Mouse (Mus musculus) urinary bladder, postnatal 4 days (tissue): ENCODE data around the gene Nabp1.
"Not testable (repeated sequence)": the region's sequence is repeated elsewhere in the genome, so short reads cannot be mapped to it uniquely, and the experiment has no call there.

Experiments used
- DNase-seq, 2 experiments: peaks; one replicate each; pipeline ENCODE4 v3.0.0; 2021 to 2022; ENCODE audit warnings: low spot score in 2 of 2

Nabp1 gene

DNA sequence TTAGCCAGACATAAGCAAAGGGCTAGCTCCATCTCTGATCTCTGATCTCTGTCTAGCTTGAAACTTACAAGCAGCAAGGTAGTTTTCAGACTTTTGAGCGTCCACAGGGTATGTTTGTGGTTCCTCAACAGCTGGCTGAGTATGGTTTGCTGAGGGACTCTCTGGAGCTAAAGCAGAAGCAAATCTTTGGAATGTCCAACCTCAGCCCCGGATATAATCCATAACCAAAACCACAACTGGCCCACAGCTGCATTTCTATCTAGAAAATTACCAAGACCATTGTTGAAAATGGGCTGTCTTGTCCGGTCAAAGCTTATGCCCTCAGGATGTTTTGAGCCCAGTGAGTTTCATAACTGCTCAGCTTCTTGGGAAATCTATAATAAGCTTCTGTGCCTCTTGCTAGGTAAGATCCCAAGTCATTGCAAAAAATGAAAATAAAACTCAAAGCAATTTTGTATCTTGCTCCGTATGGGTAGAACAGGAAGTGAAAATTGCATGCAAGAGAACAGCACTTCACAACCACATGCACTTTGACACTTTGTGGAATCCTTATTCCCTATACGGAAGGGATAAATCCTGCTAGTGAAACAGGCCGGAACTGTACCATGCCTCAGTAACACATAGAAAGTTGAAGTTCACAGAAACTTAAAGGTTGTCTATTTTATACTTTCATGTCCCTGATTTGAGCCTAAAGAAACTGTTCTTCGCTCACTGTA, 15.5 kb upstream of the Nabp1 start:
- DNase-seq, result no peak

DNA sequence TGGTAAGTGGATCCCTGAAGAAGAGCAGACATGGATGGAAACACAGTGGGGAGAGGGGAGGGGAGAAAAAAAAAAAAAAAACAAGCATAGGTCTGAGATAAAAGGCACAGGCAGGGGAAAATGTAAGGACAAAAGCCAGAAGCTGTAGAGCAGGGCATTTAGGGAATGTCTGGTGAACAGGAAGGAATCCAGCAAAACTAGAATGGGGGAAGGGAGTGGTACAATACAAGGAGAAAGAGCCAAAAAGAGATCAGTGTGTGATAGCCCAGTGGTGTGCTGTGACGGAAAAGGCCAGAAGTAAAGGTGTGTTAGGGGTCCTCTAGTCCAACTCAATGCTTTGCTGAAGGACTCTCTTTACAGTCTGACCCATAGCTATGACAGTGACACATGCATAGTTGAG, 8.1 kb upstream of the Nabp1 start:
- no peak for DNase-seq

DNA sequence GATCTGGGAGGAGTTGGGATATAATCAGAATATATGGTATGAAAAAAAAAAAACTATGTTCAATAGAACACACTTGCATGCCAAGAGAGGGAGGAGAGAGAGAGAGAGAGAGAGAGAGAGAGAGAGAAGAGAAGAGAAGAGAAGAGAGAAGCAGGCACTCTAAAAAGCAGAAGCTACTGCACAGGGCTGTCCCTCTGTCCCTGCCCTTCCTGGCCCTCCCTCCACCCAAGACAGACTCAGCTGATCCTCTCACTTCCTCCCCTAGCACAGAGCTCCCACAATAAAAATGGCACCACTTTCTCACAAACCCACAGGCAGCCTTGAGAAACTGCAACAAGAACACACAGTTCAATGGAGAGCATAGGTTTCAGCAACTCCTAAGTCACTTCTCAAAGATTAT, 2.2 kb upstream of the Nabp1 start:
- no peak for DNase-seq

DNA sequence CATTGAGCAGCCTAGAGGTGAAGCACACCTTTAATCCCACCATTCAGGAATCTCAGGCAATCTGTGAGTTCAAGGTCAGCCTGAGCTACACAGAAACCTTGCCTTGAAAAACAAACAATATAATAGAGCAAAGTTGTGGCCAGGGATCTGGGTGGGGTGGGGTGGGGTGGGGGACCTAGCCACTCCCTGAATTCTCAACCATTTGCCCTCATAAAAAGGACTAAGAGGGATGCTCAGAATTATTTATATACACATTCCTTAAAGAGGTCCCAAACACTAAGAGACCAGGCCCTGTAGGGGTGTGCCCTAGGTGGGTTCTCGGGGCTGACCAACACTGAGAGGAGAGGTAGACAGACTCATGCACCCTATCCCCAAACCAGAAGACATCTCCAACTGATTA, 1.5 kb upstream of the Nabp1 start:
- DNase-seq, result no peak

DNA sequence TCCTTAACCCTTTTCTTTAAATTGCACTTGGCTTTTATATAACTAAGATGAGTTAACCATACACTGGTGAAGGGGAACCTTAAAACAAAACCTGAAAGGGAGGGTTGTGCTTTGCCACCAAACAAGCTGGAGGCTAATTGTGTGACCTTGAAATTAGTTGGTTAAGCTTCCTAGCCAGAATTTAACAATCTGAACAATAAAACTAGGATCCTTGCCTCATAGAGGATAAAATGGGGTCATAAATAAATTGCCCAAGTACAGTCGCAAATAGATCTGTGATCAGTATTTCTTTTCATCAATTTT, 753 bp upstream of the Nabp1 start:
- DNase-seq, result no peak

DNA sequence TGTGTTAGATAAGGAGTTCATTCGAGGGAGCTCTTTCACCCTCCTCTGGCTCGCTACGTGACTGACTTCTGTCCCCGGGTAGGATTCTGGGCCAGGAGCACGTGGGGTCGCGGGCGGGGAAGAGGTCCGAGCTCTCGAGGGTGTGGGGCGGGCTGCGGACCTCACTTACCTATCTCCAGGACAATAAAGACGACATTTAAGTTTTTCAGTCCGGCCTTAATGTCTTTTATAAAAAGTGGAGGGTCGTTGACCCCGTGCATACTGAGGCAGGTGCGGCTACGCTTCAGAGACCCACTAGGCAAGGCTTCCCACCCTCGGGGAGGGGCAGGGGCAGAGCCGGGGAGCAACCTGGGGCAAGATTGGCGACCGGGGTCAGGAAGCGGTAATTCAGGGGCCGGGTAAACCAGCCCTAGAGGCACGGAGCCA, 556 bp downstream of the Nabp1 start:
- DNase-seq, result peak in 1 of 2 experiments; percentile 62

DNA sequence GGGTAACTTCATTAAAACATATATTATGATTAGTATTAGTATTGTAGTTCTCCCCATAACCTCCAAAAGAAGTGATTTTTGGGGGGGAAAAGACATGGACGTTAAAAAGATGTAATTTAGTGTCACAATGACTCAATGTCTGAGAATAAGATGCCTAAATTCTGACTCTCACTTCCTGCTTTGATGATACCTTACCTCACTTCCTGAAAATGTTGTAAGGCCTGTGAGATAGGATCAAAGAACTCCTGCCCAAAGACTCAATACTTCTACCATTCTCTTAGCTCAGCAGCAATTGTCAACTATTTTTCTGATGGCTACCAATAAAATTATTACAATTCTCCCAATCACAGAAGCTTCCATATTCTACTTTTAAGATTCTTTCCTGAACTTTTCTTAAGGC, 1.8 kb downstream of the Nabp1 start:
- DNase-seq, result no peak

DNA sequence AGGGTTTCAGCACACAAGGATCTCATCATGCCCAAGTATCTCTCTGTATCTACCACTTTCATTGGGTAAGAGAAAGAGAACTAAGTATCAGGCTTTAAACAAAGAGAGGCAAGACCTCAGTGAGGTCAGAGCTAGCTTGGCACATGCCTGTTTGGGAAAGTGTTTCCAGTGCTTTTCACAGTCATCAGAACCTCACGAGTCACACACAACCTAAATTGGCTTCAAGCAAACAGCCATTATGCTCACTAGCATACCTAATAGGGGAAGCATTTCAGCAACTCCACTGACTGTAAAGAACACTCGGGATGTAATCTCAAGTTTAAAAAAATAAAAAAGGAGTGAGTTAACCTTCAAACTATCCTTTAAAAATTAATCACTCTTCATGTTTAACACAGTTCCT, 10.1 kb downstream of the Nabp1 start:
- no peak for DNase-seq

DNA sequence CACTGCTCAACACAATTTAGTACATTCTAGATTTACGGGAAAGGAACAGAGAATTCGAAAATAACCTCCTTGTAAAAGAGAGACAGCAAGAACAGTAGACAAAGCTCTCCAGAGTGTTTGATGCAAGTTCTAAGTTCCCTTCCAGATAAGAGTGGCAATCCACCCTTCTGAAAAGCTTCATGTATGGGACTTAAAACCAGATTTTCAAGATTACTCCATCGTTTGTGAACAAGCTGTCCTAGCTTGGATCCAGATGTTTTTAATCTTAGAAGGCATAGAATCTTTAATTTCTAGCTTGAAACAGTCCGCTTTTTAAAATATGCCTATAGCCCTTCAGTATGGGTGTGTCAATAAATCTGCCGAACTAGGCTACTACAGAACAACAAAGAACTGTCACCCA, 11.0 kb downstream of the Nabp1 start:
- no peak for DNase-seq

DNA sequence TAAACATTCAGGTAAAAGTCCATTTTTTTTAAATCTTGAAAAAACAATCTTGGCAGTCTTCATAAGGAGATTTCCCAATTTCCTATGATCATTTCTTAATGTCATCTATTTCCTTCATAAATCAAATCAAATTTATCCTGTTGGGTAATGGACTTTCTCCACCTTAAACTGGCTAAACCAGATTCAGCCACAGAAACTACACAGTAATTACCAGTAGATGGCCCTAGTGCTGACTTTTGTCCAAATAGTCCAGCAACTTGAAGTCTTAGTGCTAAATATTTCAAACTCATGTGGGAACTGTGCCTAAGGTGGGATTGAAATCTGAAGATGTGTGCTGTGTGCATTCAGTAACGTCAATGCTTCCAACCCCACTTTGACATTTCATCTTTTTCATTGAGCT, 11.8 kb downstream of the Nabp1 start:
- DNase-seq, result no peak

DNA sequence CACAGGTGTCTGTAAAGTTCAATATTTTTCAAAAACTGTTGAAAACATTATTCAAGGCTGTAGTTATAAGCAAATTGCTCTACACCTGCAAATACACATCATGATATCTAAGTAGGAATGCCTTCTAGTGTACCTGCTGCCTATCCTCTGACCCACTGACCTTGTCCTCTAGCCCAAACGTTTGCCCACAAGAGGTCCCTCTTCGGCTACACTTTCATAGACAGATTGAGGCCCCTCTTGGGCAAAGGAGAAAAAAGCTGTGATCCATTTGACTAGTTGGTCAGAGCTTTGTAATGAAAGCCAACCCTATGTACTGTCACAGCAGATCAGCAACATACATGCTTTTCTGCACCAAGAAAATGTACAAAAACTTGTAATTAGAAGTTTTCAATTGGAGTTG, 12.9 kb downstream of the Nabp1 start:
- no peak for DNase-seq

DNA sequence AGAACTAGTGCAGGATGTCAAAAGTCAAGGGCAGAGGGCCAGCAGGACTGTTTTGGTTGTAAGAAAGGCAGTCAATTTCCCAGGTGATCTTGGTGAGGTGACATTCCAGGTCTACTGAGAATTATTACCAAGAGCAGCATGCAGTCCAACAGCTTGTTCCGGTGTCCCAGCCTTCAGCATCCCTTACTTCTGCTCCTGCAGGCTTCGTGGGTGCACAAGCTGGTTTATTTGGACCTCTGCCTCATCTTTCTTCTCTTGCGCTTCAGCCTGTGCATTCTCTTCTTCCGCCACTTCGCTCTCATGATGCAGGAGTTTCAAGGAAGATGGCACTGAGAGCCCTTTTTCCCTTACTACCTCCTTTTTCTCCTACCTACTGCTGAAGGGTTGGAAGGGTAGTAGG, 15.2 kb downstream of the Nabp1 start:
- DNase-seq, result no peak

DNA sequence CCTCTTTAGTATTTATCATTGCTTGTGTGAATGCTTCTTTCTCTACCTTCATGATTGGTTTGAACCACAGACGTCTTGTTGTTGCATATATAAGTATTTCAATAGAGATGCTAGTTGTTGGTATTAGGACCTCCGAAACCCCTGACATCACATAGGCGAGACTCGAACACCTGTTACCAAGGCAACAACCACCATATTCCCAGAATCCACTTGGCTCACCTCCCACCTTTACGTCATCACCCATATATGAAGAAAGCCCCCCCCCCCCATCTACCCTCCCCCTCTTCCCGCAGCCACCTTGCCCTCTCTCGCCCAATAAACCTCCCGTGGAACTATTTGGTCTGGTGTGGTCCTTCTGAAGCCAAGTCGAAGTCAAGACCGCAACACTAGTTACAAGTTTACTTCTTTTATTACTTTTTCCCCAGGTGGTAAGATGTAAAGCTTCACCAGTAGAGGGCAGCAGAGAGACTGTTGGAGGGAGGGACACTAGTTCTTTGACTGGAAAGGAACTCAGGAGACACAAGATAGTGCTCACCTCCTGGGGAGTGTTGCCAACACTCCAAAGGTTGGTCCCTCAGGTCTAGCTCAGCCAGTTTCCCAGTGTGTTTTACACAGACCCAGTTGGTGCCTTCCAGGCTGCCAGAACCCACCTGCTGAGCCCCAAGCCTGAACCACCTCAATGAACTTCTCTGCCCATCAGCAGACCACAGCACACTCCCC, 19.3 kb downstream of the Nabp1 start:
- no peak for DNase-seq

DNA sequence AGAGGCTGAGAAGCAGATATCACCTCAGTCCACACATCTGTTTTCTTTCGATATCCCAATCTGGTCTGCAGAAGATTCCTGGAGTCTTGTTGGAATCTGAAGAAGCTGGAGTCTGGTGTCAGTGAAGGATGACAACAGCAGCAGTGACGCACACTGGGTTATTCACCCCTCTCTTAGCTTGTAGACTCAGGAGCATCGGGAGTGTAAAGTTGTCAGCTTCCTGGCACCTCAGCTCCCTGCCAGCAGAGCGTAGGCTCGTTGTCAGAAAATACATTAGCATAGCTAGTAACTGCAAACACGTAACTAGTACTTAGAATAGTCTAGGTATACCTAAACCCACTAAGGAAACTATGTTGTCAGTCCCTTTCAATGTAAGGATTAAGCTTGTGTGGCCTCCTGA, 20.1 kb downstream of the Nabp1 start:
- DNase-seq, result no peak

DNA sequence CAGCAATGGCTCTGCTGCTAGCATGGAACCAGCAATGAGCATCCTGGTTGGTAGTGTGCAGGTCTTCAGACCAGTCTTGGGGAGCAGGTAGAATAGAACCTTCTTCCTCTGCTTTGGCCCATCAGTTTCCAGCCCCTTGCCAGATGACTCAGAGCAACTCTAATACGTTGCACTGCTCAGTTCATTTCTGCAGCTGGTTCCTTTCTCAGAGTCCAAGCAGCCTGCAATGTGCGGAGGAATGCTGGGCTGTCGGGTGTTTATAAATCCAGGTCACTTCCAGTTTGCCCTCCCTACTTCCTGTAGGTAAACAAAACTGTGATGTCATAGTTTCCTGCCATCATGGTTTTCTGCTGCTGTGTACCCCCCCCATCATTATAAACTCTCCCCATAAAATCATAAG, 21.0 kb downstream of the Nabp1 start:
- DNase-seq, result no peak

DNA sequence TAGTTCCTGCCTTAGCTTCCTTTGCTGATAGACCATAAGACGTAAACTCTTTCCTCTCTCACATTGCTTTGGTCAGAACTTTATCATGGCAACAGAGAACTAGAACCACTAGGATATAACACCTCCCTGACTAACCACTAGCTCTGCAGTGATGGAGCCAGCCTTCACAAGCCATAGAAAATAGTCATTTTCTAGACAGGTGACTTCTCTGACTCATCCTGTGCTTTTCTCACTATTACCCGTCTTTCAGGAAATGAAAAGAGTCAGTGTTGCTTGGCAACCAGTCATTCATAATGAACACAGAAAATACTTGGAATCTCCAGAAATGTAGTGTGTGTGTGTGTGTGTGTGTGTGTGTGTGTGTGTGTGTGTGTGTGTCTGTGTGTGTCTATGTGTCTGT, 29.4 kb downstream of the Nabp1 start:
- DNase-seq, result no peak

DNA sequence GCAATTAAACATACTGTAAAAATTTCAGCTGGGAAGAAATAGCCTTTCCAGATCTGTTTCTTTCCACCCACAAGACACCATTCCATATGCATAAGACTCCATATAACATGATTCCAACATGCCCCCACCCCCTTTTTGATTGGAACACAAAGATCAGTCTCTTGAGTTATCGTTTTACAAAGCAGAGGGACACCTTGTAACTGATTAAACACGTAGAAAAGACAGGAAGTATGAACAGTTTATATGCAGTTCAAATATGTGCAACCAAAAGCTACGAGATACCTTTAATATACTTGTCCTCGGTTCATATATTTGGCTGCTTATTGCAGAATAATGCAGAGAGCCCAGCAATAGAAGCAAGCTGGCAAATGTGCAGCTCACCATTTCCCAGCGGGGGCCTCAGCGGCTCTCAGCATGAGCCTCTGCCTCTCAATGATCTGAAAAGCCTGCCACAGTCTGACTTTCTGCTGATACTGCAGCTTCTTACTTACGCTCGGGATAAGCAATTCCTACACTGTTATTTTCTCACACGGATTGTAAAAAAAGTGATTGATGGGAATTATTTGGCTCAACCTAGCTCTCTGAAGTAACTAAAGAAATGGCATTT, 32.3 kb downstream of the Nabp1 start:
- DNase-seq, result no peak

DNA sequence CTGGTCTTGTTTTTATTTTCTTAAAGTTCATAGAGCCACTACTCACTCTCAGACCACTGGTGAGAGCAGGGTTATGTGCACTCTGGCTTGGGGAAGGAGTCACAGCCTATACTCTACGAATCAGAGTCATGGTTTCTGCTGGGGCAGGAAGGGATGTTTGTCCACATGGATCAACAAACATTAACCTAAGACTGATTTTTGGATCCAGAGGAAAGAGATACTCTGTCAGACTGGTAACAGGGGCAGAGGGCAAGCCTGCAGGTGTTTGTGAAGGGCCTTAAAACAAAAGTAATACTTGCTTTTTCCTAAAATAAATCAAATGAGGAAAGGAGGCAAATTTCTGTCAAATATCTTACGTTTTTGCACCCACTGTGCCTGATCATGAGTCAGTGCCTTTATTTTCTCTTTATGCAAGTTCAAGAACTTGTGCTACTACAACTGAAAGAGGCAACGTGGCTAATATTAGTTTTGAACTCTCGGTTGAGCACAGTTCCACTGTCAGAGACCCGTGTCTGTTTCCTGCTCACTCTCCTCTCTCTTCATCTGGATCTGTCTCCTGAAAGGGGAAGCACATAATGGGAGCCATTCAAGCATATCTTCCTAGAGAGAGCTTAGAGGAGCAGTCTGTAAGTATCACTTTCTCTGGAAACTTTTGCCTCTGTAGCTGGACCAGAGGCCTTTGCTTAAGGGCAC, 32.9 kb downstream of the Nabp1 start:
- DNase-seq, result no peak

DNA sequence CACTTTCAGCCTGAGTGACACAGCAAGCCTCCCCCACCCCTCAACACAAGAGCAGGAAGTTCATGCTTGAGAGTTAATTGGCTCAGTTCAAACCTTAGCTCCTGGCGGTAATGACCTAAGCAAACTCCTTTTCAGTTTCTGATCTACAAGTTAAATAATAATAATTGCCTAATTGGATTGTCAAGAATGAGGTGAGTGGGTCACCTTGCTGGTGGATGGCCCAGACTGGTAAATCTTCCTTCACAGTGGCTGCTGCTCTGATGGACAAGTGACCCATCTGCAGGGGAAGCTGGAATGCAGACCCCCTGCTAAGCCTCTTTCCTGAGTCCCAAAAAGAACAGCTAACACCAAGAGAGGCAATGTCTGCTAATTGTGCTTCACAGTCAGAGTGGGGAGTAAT, 48.5 kb downstream of the Nabp1 start:
- DNase-seq, result no peak

DNA sequence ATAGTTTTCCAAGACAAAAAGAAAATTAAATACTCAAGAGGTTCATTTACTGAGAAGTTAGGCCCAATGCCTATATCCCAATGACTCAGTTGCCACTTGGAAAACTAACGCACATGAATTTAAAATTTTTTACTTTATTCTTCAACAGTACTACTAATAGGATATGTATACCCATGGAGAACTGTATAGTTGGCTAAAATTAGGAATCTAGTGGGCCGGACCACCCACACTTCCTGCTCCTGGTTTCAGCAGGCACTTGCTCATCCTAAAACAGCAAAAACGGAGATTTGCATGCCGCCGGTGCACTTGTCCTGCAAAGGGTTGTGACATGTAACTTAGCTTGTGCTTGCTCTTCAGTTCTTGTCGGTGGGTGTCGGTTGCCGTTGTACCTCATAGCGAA, 51.9 kb downstream of the Nabp1 start:
- DNase-seq, result no peak

DNA sequence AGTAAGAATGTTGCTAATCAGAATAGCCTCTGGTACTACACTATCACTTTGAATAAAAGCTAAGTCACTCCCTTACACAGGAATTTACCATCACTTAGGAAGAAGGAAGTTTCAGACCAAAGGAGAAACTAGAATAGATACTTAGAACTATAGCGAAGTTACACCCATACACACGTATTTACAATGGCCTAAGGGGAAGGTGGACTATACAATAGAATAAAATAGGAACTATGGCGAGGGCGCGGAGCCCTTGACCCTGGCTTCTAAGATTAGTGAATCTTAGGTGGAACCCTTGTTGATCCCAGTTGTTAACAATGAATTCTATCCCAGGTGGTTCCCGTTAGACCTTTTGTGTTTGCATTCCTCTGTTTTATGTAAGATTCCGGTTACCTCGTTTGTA, 57.2 kb downstream of the Nabp1 start:
- not testable (repeated sequence) for DNase-seq

DNA sequence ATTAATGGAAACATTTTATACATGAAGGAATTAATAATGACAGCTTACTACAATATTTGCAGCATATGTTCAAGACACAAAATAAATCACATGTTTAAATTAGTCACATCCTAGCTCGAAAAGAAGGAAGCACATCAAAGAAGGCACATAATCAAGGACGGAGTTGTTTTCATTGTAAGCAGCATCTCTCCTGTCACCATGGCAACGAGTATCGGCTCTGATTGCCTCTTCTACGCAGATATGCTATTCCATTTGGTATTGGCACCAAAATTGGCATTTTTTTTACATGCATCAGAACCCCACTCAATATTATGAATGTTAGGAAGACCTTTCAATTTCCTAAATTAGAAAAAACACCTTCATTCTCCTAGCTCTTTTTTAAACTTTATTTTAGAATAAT, 59.5 kb downstream of the Nabp1 start:
- no peak for DNase-seq
